Mouse (Mus musculus) MEL-GATA-1-ER (cell line): Measurements from ENCODE around the gene Tpst1.
A peak's percentile ranks its signal among the peaks of the same experiment; 100 is the strongest.

Source experiments
- DNase-seq: peaks from one replicate; pipeline ENCODE4 v3.0.0-alpha.2; 2012; ENCODE audit warnings: low read depth; ENCODE audit errors: extremely low read depth

The Tpst1 gene

GRCm38 (mm10) chr5:130052510-130052909 is 20.6 kb upstream of the Tpst1 start:
- DNase-seq: no peak

DNA sequence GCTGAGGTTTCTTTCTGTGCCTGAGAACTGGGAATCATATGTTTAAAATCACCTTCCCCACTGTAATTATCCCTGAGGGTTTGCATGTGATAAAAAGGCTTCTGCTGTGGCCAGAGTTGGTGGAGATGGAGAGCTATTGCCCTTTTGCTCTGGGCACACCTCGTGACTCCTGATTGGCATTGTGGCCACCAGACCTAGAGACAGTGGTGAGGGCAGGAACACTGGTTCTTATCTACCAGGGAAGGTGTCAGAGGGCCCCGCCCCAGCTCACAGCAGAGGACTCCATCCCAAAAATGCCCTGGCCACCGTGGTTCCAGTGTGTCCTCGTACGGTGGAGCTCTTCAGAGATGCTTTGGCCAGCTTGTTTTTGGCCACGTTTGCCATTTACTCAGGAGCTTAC is 20.2 kb upstream of the Tpst1 start:
- no peak for DNase-seq

DNA sequence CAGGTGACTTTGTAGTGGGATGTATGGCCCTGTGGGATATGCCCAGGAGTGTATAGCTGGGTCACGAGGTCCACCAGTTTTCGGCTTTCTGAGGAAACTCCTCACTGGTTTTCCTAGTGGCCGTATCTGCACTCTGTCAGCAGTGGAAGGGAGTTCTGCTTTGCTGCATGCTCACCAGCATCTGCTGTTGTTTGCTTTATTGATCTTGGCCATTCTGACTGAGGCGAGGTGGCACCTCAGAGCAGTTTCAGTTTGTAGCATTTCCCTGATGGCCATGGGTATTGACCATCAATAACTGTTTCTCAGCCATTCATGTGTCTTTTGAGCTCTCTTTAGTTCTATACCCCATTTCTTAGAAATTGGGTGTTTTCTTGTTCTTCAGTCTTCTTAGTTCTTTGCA is 17.4 kb upstream of the Tpst1 start:
- no peak for DNase-seq

GRCm38 (mm10) chr5:130056303-130056702 is 16.8 kb upstream of the Tpst1 start:
- DNase-seq: no peak

DNA sequence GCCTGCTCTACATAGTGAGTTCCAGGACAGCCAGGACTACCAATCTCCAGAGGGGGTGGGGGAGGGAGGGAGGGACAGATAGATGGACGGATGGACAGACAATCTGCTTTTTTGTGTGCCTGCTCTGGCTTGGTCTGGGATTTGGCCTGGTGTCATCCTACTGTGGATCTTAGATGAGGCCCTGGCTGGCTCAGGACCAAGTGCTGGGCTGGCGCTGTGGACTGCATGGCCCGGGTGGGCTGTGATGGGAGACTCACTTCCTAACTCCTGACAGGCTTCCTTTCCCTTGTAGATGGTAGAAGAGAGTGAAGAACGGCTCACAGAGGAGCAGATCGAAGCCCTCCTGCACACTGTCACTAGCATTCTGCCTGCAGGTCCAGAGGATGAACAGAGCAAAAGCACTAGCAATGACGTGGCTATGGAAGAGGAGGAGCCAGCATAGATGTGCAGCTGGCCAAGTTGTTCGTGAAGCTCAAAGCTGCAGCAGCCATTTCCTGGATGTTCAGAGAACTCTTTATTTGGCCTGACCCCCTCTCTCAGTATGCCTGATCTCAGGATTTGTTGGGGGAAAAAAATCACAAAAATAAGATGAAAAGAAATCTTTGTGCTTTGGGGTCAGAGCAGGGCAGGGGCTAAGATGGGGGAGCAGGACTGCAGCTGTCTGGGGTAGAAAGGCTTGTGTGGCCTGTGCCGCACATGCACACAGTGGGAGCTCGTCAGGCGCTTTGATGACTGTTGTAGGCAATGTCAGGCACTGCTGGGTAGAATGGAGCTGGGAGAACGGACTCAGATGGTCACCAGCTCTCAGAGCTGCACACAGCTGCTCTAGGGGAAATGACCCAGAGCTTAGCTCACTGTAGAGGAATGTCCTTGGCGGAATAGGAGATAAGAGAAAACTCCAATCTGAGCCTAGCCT is 13.5 kb upstream of the Tpst1 start:
- no peak for DNase-seq

- no peak for DNase-seq
Measured at GRCm38 (mm10) chr5:130060329-130060665, 12.8 kb upstream of the Tpst1 start.

DNA sequence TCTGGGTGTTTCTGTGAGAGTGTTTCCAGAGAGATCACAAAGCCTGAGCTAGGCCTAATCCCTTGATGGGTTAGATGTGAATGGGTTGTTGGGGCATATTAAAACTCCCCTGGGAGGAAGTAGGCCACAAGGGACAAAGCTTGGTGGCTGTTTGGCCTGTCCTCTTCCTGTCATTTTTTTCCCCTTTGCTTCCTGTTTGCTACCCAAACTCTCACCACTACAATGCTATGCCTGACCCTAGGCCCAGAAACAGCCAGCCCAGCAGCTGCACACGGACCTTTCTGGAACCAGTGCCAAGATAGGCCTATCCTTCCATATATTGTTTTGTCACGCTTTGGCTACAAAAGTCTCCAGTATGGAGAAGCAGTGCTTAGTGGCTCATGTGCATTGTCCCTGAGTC is 11.0 kb upstream of the Tpst1 start:
- DNase-seq: no peak

DNA sequence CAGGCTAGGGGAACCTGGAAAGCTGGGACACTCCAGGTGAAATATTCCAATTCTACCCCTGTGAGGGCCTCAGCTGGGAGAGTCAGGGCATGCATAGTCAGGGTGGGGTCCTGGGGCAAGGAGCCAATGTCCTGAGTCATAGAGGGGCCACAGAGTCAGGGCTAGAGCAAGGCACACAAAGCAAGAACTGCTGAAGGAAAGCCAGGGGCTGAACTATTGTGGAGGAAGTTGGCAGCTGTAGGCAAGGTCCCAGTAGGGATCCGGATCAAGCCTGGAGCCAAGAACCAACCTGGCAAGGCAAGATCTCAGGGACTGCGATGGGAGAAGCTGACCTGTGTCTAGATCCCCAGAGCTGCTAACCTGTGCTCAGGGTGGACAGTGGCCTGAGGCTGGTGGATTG is 9.4 kb upstream of the Tpst1 start:
- no peak for DNase-seq

- DNase-seq: no peak
Measured at GRCm38 (mm10) chr5:130065579-130065978, 7.5 kb upstream of the Tpst1 start.

GRCm38 (mm10) chr5:130067841-130068264 is 5.3 kb upstream of the Tpst1 start:
- DNase-seq: peak; percentile 84

- DNase-seq: no peak
Measured at GRCm38 (mm10) chr5:130074491-130074890, 1.4 kb downstream of the Tpst1 start.

DNA sequence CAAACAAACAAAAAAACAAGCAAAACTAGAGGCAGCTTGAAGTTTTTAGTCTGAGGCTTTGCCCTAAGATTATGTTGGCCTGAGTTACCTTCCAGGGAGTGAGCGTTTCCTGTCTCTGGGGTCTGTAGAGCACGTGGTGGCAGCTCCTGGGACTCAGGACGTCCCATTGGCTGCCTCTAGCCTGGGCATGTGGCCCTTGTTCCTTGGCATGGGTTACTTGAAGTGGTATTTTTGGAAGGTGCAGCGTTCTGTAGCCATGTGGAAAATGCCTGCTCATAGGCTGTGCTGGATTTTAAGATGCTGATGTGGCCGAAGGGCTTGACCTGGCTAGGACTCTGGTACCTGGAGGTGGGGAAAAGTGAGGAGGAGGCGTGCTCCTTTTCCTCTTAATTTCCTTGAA is 3.3 kb downstream of the Tpst1 start:
- DNase-seq: no peak

DNA sequence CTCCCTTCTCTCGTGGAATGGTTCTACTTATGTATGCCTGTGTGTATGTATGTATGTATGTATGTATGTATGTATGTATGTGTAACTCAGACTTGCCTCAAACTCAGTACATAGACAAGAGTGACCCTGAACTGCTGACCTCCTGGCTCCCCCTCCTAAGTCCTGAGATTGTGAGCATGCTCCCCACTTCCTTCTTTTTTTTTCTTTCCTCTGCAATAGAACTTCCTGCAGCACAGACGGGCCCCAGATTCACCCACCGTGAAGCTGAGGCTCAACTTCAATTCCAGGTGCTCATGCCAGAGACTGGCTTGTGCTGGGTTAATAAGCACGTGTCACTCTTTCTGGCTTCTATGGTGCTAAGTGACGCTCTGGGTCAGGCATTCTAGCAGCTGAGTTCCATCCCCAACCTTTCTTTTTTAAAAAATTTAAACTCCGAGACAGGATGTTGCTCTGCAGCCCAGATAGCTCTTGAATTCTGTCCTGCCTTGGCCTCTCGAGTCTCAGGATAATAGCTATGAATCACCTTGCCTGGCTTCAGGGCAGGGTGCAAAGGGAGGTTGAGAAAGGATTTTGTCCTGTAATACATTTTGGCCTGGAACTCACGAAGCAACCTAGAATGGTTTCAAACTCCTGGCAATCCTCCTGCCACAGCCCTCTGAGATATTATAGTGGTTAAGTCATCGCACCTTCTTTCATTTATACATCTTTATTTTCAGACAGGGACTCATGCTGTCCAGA is 5.1 kb downstream of the Tpst1 start:
- no peak for DNase-seq

- no peak for DNase-seq
Measured at GRCm38 (mm10) chr5:130078834-130079156, 5.7 kb downstream of the Tpst1 start.

GRCm38 (mm10) chr5:130079202-130080050 is 6.3 kb downstream of the Tpst1 start:
- no peak for DNase-seq

DNA sequence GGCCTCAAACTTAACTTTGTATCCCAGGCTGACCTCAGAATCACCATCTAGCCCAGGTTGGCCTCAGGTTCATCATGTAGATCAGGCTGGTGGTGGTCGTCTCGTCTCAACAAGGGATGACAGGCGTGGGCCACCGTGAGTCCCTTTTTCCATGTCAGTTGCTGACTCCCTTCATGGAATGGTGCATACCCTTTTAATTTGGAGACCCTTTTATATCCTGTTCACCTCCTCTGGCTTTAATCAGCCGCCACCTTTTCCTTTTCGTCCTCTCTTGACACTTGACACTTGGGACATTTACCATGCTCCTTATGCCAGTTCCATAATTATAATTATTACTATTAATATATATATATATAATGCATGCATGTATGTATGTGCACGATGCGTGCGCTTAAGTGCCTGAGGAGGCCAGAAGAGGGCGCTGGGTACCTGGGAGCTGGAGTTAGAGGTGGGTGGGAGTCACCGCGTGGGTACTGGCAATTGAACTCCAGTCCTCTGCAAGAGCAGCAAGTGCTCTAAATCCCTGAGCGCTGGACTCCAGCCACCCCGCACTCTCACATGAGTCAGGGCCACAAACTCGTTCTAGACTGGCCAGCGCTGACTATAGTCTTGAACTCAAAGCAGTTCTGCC is 7.0 kb downstream of the Tpst1 start:
- no peak for DNase-seq

DNA sequence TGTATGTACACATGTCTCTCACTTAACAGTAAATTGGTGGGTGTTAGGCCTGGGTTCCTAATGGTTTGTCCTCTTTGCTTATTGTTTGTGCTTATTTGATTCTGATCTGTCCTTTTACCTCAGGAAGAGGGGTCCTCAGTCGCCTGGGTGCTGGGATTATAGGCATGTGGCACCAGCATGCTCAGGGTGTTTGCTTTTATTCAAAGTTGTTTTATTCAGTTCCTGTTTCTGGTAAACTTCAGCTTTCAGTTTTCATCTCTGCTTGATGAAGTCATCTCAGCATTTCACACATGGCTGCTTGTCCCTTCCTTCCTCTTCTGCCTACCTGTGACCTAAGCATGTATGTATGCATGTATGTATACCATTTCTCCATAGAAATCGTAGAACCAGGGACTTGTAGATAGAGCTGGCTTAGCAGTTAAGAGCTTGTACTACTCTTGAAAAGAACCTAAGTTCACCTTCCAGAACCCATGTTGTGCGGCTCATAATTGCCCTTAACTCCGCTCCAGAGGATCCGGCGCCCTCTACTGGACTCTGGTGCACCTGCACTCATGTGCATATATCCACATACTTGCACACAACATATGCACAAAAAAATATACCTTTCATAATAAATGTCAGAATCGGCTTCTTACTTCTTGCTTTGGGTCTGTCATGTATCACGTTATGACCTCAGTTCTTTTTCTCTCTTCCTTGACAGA is 8.2 kb downstream of the Tpst1 start:
- DNase-seq: no peak

DNA sequence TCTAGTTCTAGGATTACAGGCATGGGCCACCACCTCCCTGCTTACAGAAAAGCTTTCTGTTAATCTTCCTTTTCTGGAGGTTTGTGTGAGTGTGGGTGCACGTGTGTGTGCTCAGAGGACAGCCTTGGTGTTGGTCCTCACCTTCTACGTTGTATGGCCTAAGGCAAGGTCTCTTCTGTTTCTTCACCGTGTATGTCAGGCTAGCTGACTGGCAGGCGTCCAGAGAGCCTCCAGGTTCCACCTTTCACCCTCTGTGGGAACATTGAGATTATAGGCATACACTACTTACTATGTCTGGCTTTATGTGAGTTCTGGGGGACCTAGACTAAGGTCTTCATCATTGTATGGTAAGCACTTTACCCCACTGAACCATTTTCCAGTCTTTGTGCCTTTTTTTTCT is 9.3 kb downstream of the Tpst1 start:
- DNase-seq: no peak

- DNase-seq: no peak
Measured at GRCm38 (mm10) chr5:130084271-130084670, 11.1 kb downstream of the Tpst1 start.

- DNase-seq: no peak
Measured at GRCm38 (mm10) chr5:130088008-130088407, 14.9 kb downstream of the Tpst1 start.

DNA sequence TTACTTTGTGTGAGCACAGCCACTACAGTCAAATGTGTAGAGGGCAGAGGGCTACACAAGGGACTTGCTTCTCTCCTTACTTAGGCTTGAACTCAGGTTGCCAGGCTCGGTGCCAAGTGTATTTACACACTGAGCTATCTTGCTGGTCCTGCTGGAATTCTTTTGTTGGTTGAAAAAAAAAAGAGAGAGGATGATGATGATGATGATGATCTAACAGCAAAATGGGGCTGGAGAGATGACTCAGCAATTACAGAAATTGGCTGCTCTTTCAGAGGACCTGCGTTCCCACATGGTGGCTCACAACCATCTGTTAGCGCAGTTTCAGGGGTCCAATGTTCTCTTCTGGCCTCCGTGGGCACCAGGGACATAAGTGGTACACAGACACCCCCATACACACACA is 15.5 kb downstream of the Tpst1 start:
- DNase-seq: no peak
